Mouse (Mus musculus): ENCODE measurements around the gene Pml. TPM values are rescaled to one million over a fixed set of nuclear protein-coding genes. Genes with fewer than 3 reads are reported as not detected.
"Not testable (repeated sequence)": the region's sequence is repeated elsewhere in the genome, so short reads cannot be mapped to it uniquely, and the experiment has no call there.

The Pml gene
- total RNA-seq, 2 experiments from 2014 or later, result 15.5 to 37.7 TPM

DNA sequence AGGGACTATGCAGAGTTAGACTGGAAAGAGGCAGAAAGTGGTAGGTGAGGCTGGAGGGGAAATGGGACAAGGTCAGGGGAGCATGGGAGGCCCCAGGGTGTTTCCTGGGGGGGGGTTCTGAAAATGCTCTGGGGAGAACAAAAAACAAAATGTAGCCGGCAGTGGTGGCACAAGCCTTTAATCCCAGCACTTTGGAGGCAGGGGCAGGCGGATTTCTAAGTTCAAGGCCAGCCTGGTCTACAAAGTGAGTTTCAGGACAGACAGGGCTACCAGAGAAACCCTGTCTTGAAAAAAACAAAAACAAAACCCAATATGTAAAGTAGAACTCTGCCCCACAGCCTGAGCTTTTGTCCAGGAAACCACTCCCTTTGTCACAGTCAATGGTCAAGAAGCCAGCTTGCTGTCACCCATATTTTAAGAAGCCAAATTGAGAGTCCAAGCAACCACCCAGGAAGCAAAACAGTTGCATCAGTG, 22.5 kb upstream of the Pml start:
- ATAC-seq (ENCODE audit: poor library complexity, severe bottlenecking), result no peak

DNA sequence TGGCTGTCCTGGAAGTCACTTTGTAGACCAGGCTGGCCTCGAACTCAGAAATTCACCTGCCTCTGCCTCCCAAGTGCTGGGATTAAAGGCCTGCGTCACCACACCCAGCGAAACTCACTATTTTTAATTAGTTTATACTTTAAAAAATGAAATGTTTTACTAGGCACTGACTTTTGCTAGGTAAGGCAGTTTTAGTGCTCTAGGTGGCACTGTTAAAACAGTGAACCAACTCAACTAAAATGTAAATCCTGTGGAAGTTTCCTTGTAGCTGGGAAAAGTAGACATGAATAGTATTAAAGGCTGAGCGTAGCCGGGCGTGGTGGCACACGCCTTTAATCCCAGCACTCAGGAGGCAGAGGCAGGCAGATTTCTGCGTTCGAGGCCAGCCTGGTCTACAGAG, 22.0 kb upstream of the Pml start:
- not testable (repeated sequence) for ATAC-seq (ENCODE audit: poor library complexity, severe bottlenecking)

GRCm38 (mm10) chr9:58271109-58271508, 21.5 kb upstream of the Pml start:
- ATAC-seq (ENCODE audit: poor library complexity, severe bottlenecking), result peak; percentile 26; the same call in 1 of the 2 replicates

- no peak for ATAC-seq (ENCODE audit: poor library complexity, severe bottlenecking)
These were observed 20.5 kb upstream of the Pml start for GRCm38 (mm10) chr9:58270081-58270480.

- ATAC-seq (ENCODE audit: poor library complexity, severe bottlenecking), result peak; percentile 56
These were observed 19.1 kb upstream of the Pml start for GRCm38 (mm10) chr9:58268384-58269313.

GRCm38 (mm10) chr9:58267046-58267445, 17.5 kb upstream of the Pml start:
- ATAC-seq (ENCODE audit: poor library complexity, severe bottlenecking), result no peak

DNA sequence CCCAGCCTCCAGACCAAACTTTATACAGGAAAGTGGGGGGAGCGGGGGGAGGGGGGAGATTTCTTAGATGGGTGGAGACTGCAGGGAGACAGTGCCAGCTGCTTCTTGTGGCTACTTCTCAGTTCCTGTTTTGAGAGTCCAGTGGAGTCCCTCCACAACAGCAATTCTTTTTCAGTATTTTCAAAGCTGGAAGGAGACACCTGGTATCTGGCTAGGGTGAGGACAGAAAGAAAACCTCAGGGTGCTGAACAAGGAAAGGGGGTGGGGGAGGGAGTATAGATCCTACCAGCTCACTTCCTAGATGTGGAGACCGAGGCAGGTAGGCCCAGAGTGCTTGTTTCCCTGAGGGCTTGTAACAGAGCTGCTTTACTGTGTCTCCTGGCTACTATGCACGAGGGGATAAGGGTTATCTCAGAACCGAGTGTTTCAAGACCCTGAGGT, 17.0 kb upstream of the Pml start:
- ATAC-seq (ENCODE audit: poor library complexity, severe bottlenecking), result peak; percentile 74

GRCm38 (mm10) chr9:58265368-58265767, 15.8 kb upstream of the Pml start:
- ATAC-seq (ENCODE audit: poor library complexity, severe bottlenecking), result no peak

DNA sequence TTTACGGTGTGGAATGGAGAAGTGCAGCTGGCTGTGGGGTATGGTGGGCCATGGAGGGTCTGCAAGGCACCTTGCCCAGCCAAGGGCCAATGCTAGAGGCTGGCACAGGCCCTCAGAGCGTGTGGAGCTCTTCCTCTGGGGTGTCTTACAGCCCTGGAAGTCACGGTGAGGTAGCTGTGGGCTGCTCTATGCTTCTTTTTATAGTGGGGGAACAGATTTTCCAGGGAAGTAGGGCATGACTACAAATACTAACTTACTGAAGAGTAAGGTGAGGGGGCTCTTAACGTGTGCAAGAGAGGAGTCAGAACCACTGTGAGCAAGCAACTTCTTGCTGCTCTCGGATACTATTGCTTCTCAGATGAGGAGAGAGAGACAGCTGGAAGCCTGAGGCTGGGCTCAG, 12.9 kb upstream of the Pml start:
- no peak for ATAC-seq (ENCODE audit: poor library complexity, severe bottlenecking)

- peak; percentile 72 for ATAC-seq (ENCODE audit: poor library complexity, severe bottlenecking)
These were observed 6.4 kb upstream of the Pml start for GRCm38 (mm10) chr9:58255704-58256685.

DNA sequence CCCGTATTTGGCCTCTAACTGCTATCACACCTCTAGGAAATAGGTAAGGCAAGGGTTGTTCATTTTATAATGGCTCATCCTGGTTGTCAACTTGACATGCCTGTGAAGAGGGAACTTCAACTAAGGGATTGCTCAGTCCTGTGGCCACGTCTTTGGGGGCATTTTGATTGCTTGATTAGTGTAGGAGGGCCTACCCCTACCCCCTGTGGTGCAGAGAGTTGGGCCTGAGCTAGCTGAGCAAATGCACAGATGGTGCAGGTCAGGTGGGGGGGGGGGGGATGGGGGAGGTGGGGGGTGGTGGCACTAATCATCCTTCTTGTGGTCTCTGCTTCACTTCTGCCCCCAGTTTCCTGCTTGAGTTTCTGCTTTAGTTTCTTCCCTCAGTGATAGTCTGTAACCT, 5.5 kb upstream of the Pml start:
- no peak for ATAC-seq (ENCODE audit: poor library complexity, severe bottlenecking)

GRCm38 (mm10) chr9:58253805-58254122, 4.2 kb upstream of the Pml start:
- ATAC-seq (ENCODE audit: poor library complexity, severe bottlenecking), result not testable (repeated sequence)

DNA sequence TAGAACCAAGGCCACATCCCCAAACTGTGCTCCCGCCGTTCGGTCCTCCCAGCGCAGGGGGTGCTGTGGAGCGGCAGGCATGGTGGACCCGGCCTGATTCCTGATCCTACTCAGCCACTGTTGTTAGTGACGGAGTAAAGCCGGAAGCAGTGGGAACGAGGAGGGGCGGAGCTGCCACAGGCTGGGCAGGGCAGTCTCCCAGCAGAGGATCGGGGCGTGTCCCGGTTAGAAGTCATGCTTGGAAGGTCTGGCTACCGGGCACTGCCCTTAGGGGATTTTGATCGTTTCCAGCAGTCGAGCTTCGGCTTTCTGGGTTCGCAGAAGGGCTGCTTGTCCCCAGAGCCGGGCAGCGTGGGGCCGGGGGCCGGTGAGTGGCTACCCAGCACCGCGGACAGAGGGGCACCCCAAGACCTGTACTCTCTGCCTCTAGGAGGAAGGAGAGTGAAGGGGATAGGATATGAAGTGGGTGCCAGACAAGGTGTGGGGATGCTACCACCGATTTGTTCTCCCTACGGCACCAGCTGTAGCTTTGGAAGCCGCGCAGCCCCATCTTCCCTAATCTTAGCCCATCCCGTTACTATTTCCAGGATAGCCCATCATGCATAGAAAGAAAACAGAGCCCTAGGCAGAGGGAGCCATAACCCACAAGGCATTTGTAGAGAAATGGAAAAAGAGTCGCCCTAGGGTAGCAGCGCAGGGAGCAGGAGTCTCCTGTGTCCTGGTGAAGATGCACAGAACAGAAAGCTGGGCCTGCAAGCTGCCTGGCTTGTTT, 3.6 kb upstream of the Pml start, which contains the start of gene Stoml1:
Stoml1 (plus strand) TSS at position 132 of the 772 bp plus-strand sequence.
- ATAC-seq (ENCODE audit: poor library complexity, severe bottlenecking), result peak; percentile 91

DNA sequence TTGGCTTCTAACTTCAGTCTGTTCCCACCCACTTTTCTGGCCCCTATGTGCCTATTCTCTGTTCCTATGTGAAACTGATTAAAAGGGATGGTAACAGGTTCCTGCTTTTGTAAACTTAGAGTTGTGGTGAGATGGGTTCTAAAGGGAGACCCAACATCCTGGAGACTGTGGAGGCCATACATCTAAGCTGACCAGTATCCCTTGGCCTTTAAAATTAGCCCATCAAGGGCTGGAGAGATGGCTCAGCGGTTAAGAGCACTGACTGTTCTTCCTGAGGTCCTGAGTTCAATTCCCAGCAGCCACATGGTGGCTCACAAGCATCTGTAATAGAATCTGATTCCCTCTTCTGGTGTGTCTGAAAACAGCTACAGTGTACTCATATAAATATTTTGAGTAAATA, 1.1 kb upstream of the Pml start:
- ATAC-seq (ENCODE audit: poor library complexity, severe bottlenecking), result not testable (repeated sequence)

DNA sequence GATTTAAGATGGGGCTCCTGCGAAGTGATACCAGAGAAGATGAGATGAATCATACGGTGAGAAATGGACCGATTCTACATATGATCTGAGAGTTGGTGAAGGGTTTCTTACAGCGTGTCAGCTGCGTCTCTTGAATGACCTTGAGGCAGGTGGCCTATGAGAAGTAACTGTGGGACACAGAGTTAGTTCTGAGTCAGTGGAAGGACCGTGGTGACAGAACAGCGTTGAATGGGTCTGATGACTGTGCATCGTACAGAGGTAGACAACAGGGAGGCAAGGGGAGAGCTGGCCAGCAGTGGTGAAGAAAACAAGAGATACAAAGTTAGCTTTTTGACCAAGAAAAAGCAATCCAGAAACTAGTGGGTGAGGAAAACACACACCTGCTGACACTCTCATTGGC, 736 bp upstream of the Pml start:
- no peak for ATAC-seq (ENCODE audit: poor library complexity, severe bottlenecking)

- ATAC-seq (ENCODE audit: poor library complexity, severe bottlenecking), result no peak
These were observed 706 bp downstream of the Pml start for GRCm38 (mm10) chr9:58248746-58249413.

- peak; percentile 81 for ATAC-seq (ENCODE audit: poor library complexity, severe bottlenecking)
These were observed 2.4 kb downstream of the Pml start for GRCm38 (mm10) chr9:58247064-58247759.

DNA sequence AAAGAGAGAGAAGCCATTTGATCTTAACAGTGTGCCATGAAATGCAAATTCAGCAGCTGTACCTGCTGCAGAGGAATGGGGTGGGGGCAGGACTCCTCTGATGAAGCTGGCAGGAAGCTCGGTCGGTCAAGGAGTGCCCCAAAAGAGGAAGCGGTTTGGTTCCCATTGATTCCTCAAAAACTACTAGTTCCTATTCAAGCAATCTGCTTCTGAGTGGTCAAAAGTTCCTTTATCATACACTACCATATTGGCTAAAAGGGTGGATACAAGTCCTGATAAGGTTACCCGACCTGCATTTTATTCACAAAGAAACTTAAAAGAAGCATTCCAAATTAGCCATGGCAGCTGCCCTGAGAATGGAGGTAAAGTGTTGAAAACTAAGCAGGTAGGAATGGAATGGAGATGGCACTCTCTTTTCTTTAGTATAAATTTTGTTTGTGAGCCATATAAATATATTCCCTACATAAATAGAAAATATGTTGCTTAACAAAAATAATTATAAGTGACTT, 3.4 kb downstream of the Pml start:
- ATAC-seq (ENCODE audit: poor library complexity, severe bottlenecking), result peak; percentile 69

GRCm38 (mm10) chr9:58243696-58244095, 5.9 kb downstream of the Pml start:
- no peak for ATAC-seq (ENCODE audit: poor library complexity, severe bottlenecking)
